Mouse (Mus musculus): ENCODE results near the gene Gm45213. TPM values are rescaled to one million over a fixed set of nuclear protein-coding genes. Genes with fewer than 3 reads are reported as not detected.
A peak's percentile ranks its signal among the peaks of the same experiment; 100 is the strongest.

The Gm45213 gene
- polyA plus RNA-seq, 1 experiment = not detected

DNA sequence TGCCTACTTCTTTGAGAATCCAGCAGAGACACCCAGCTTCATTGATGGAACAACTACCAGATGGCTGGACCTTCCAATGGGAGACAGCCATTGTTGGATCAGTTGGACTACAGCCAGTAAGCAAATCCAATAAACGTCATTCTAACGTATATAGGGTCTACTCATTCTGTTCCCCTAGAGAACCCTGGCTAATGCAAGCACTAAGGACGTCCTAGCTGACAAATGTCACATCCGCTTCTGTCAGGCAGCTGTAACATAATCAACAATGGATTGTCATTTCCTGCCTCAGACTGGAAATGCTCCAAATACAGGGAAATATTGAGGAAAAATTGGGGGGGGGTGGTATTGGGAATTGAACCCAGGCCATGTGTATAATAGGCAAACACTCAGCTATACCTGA lies 62.4 kb downstream of the Gm45213 start:
- Histone ChIP-seq H3K4me3 (ENCODE audit: insufficient read depth, low read length) (no peak overlapping the region), H3K4me1 (ENCODE audit: control insufficient read depth, insufficient read depth, low read length) (peaks cover 6% of the 10 kb centered on the region), H3K27ac (ENCODE audit: insufficient read depth, low read length) (no peak overlapping the region)
- no peak for TF ChIP-seq CTCF (IDR thresholded peaks at IDR 0.05; ENCODE audit: borderline replicate concordance, insufficient read depth, low read length)
- no peak for TF ChIP-seq POLR2A (IDR thresholded peaks at IDR 0.05; ENCODE audit: low read depth, low read length)

DNA sequence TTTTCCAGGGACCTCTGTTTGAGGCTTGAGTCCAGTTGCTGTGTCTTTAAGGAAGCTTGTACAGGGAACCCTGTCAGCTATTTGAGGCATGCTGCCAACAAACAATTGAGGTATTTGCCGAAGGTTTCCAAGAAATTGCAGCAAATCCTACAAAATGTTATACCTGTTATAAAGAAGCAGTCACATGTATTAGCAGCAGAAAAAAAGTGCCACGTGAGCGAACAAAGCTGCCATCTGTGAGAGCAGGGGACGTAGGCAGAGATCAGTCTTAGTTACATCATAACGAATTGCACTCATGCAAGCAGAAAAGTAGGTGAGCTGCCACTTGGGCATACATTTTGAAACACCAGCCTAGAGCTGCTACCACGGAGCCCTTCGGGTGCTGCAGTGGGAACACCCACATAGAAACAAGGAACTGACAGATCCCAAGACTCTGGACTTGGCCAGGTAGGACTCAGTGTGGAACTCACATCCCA lies 63.2 kb downstream of the Gm45213 start:
- TF ChIP-seq CTCF (IDR thresholded peaks at IDR 0.05; ENCODE audit: borderline replicate concordance, insufficient read depth, low read length) = no peak
- TF ChIP-seq POLR2A (IDR thresholded peaks at IDR 0.05; ENCODE audit: low read depth, low read length) = no peak
- Histone ChIP-seq H3K27ac (ENCODE audit: insufficient read depth, low read length) (no peak overlapping the region), H3K4me1 (ENCODE audit: control insufficient read depth, insufficient read depth, low read length) (peaks cover 9% of the 10 kb centered on the region), H3K4me3 (ENCODE audit: insufficient read depth, low read length) (no peak overlapping the region)

DNA sequence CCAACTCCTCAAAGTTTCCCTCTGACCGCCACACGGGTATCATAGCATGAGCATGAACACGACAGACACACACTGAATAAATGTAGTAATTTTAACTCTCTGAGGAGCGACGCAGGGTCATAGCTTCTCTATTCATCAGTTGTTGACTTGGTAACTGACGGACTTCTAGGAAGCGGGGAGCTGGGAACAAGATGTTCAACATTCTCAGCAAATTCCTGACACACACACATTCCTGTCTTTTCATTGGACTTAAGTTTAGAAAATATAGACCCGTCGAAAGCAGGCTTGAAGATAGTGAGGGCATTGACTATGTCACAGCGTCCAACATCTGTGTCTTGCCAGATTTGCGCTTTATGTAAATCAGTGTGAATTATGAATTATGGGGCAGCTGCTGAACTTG lies 63.8 kb downstream of the Gm45213 start:
- TF ChIP-seq POLR2A (IDR thresholded peaks at IDR 0.05; ENCODE audit: low read depth, low read length) (no peak), CTCF (IDR thresholded peaks at IDR 0.05; ENCODE audit: borderline replicate concordance, insufficient read depth, low read length) (no peak)
- Histone ChIP-seq H3K27ac (ENCODE audit: insufficient read depth, low read length) (no peak overlapping the region), H3K4me3 (ENCODE audit: insufficient read depth, low read length) (no peak overlapping the region), H3K4me1 (ENCODE audit: control insufficient read depth, insufficient read depth, low read length) (peaks cover 9% of the 10 kb centered on the region)

DNA sequence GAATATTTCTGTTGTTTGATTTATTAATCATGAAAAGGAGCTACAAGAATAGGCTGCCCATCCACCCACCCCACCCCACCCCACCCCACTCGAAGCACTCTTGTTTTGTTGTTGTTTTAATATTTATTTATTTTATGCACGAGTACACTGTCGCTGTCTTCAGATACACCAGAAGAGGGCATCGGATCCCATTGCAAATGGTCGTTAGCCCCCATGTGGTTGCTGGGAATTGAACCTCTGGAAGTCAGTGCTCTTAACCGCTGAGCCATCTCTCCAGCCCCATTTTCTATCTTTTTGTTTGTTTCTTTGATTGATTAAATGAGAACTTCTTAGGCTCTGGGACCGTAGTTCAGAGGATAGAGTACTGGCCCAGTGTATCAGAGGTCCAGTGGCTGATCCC lies 64.5 kb downstream of the Gm45213 start:
- Histone ChIP-seq H3K4me1 (ENCODE audit: control insufficient read depth, insufficient read depth, low read length) (peaks cover 9% of the 10 kb centered on the region), H3K27ac (ENCODE audit: insufficient read depth, low read length) (peak overlapping the region; percentile 9; the same call in 1 of the 2 replicates), H3K4me3 (ENCODE audit: insufficient read depth, low read length) (no peak overlapping the region)
- TF ChIP-seq POLR2A (IDR thresholded peaks at IDR 0.05; ENCODE audit: low read depth, low read length) (no peak), CTCF (IDR thresholded peaks at IDR 0.05; ENCODE audit: borderline replicate concordance, insufficient read depth, low read length) (no peak)

DNA sequence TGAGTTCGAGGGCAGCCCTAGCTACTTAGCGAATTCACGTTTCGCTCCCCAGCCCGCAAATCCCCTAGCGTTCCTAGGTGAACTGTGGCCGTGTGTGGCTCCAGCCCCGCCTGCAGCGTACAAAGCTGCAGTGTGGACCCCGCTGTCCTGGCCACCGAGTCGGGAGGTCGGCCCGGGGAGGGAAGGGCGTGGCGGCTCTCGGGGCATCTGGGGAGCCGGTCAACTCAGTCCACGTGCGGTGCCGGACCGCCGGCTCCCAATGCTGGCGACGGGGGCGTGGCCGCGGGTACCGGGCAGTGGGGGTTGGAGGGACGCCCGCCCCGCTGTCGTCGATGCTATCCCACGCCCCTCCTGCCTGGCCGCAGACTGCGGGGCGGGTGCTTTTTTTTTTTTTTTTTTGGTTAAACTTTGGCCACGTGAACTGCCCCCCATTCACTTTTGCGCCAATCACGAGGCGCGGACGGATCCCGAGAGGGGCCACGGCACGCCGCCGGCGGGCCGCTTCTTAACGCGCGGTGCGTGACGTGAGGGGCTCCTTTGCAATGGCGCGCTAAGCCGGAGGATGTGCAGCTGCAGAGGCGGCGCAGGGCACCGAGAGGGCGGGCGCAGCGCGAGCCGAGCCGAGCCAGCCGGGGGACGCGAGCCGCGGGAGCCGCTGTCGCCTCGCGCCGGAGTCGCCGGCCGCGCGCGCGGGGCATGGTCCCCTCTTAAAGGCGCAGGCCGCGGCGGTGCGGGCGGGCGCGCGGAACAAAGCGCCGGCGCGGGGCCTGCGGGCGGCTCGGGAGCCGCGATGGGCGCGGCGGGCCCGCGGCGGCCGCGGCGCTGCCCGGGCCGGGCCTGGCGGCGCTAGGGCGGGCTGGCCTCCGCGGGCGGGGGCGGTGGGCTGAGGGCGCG lies 65.8 kb downstream of the Gm45213 start, which contains the start of gene Chsy1:
Gene Chsy1, plus strand, starts transcription at position 555 of the 894 bp plus-strand sequence.
- H3K27ac ChIP-seq (ENCODE audit: insufficient read depth, low read length) = peak within 1 kb of the TSS; percentile 86
- TF ChIP-seq POLR2A (IDR thresholded peaks at IDR 0.05; ENCODE audit: low read depth, low read length) (peak; percentile 80), CTCF (IDR thresholded peaks at IDR 0.05; ENCODE audit: borderline replicate concordance, insufficient read depth, low read length) (no peak)
- peak within 1 kb of the TSS; percentile 91 for H3K4me3 ChIP-seq (ENCODE audit: insufficient read depth, low read length)
- H3K4me1 ChIP-seq (ENCODE audit: control insufficient read depth, insufficient read depth, low read length) = peaks cover 9% of the 10 kb centered on the region

DNA sequence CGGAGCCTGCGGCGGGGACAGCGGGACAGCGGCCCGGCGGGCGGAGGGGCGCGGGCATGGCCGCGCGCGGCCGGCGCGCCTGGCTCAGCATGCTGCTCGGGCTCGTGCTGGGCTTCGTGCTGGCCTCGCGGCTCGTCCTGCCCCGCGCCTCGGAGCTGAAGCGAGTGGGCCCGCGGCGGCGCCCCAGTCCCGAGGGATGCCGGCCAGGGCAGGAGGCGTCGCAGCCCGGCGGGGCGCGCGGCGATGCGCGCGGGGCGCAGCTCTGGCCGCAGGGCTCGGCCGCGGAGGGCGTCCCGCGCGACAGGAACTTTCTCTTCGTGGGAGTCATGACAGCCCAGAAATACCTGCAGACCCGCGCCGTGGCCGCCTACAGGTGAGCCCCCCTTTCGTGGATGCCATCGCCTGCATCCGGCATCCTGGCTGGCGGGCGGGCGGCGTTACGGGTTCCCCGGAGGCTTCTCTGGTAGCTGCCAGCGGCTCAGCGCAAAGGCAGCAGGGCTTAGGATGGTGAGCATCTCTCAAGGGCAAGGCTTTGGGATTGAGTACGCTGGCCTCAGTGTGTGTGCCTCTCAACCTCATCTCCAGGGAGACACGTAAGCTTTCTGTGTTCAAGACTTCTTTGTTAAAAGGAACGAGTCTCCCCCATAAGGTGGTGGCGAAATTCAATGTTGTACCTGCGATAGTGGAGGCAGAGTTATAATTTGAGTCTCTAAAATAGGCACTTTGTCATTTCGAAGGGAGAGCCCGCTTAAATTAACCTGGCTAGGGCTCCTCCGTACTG lies 66.6 kb downstream of the Gm45213 start:
- no peak for TF ChIP-seq CTCF (IDR thresholded peaks at IDR 0.05; ENCODE audit: borderline replicate concordance, insufficient read depth, low read length)
- TF ChIP-seq POLR2A (IDR thresholded peaks at IDR 0.05; ENCODE audit: low read depth, low read length) = no peak
- Histone ChIP-seq H3K4me3 (ENCODE audit: insufficient read depth, low read length) (peak overlapping the region; percentile 91), H3K4me1 (ENCODE audit: control insufficient read depth, insufficient read depth, low read length) (peaks cover 9% of the 10 kb centered on the region), H3K27ac (ENCODE audit: insufficient read depth, low read length) (peak overlapping the region; percentile 86)

DNA sequence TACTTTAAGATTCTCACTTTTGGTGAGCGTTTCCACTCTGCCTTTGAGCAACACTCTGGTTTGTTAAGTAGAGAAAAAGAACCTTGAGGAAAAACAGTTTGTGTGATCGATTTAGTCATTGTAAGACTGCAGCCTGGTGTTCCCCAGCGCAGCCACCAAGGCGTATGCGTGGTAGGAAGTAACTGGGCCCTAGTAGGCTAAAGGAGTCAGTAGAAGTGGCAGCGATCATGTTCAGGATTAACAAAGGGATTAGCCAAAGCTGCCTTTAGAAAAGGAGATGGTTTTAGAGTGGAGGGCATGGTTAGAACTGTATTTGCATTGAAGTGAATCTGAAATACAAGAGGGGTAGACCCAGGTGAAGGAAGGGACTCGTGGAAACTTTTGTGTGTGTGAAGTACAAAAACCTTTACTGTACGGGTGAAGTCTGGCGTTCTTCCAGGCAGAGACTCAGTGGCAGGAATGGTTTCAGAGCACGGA lies 67.3 kb downstream of the Gm45213 start:
- Histone ChIP-seq H3K27ac (ENCODE audit: insufficient read depth, low read length) (peak overlapping the region; percentile 86), H3K4me3 (ENCODE audit: insufficient read depth, low read length) (peak overlapping the region; percentile 91), H3K4me1 (ENCODE audit: control insufficient read depth, insufficient read depth, low read length) (peaks cover 9% of the 10 kb centered on the region)
- TF ChIP-seq CTCF (IDR thresholded peaks at IDR 0.05; ENCODE audit: borderline replicate concordance, insufficient read depth, low read length) (no peak), POLR2A (IDR thresholded peaks at IDR 0.05; ENCODE audit: low read depth, low read length) (no peak)

DNA sequence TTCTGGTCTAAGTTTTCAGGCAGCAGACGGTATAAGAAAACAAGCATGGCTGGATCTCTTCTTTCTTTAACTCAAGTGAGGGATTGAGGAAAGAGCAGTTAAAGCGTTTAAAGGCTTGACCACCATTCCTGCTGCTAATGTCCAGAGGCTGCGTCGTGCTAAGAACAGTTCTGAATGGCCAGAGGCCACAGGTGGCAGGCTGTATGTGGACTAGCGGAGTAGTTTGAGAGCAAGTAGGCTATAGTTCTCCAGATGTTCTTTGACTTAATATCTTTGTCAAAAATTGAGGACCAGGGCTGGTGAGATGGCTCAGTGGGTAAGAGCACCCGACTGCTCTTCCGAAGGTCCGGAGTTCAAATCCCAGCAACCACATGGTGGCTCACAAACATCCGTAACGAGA lies 67.8 kb downstream of the Gm45213 start:
- Histone ChIP-seq H3K4me1 (ENCODE audit: control insufficient read depth, insufficient read depth, low read length) (peaks cover 13% of the 10 kb centered on the region), H3K4me3 (ENCODE audit: insufficient read depth, low read length) (peak overlapping the region; percentile 91), H3K27ac (ENCODE audit: insufficient read depth, low read length) (no peak overlapping the region; the same call in 1 of the 2 replicates)
- no peak for TF ChIP-seq CTCF (IDR thresholded peaks at IDR 0.05; ENCODE audit: borderline replicate concordance, insufficient read depth, low read length)

Other genes with a start within 250 kb of the Gm45213 start
- 12.1 and 19.2 TPM in 2 replicates for gene Pcsk6, start 181.9 kb upstream of the Gm45213 start, polyA plus RNA-seq (2011; ENCODE audit: insufficient read length, low read depth, missing spikeins)
- gene Snrpa1, start 15.4 kb downstream of the Gm45213 start, polyA plus RNA-seq (2011; ENCODE audit: insufficient read length, low read depth, missing spikeins) = 49.5 and 49.6 TPM in 2 replicates
- gene Selenos, start 36.0 kb downstream of the Gm45213 start, polyA plus RNA-seq (2011; ENCODE audit: insufficient read length, low read depth, missing spikeins) = 92.0 and 103 TPM in 2 replicates
- 54.3 and 63.2 TPM in 2 replicates for gene Chsy1, start 65.9 kb downstream of the Gm45213 start, polyA plus RNA-seq (2011; ENCODE audit: insufficient read length, low read depth, missing spikeins)

Data from embryonic fibroblast, embryonic 13.5 days (primary cell).